Mouse (Mus musculus) left cerebral cortex, postnatal 36 days (tissue): Measurements from ENCODE around the gene Uba7. TPM values are rescaled to one million over a fixed set of nuclear protein-coding genes. Genes with fewer than 3 reads are reported as not detected.

Source experiments
- DNase-seq, 2 experiments: peaks; one replicate each; pipeline ENCODE4 v3.0.0; 2021 to 2022; ENCODE audit warnings: low spot score in 2 of 2, mixed read lengths in 1 of 2
- intact Hi-C: fragments of 180-260 bp; cut with DNase I; formaldehyde crosslinking; loops from one replicate; pipeline ENCODE4 v1.15.1; 2025
- total RNA-seq, 2 experiments: library from RNA; stranded (reverse); gene quantifications; 2 replicates each; pipeline ENCODE4 v1.2.3; 2021

The Uba7 gene
- total RNA-seq, 2 experiments from 2014 or later: 2.4 to 3.9 TPM

DNA sequence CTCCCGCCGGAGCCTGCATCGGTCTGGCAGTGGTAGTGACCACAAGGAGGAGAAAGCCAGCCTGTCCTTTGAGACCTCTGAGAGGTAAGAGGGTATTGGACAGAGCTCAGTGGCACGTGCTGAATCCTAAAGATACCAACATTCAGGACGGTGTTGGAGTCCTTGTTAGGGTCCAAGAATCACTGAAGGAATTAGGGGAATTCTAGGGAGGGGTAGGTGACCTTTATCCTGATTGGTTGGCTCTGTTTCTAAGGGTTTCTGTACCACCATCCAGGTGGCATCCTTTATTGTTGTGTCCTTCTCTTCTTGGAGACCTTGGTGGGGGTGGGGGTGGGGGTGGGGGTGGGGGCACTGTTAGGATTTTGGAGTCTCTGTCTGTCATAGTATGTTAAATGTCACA, 56.8 kb downstream of the Uba7 start:
- intact Hi-C loops: no loop called here

More for the DNA sequence above, 56.8 kb downstream of the Uba7 start:
- no peak for DNase-seq

Other genes with a start within 250 kb of the Uba7 start
- gene Rbm5, start 204.5 kb upstream of the Uba7 start, total RNA-seq: 100 to 1,000 TPM; 109 to 159 TPM
- gene Rbm6, start 102.3 kb upstream of the Uba7 start, total RNA-seq: 10 to 100 TPM; 48.3 to 72.1 TPM
- 10 to 100 TPM; 23.9 to 27.1 TPM for gene Mon1a, start 87.4 kb upstream of the Uba7 start, total RNA-seq
- gene Mst1r, start 68.6 kb upstream of the Uba7 start, total RNA-seq: 1 to 10 TPM in 1 of 2 experiments, under 1 TPM in 1; 0.81 to 2.6 TPM
- gene Actl11, start 47.0 kb upstream of the Uba7 start, total RNA-seq: not detected
- 100 to 1,000 TPM; 353 to 360 TPM for gene Camkv, start 39.8 kb upstream of the Uba7 start, total RNA-seq
- 10 to 100 TPM in 1 of 2 experiments, 1 to 10 TPM in 1; 7.8 to 16.5 TPM for gene Traip, start 25.4 kb upstream of the Uba7 start, total RNA-seq
- gene Gm20661, start 7.6 kb downstream of the Uba7 start, total RNA-seq: not detected
- 1 to 10 TPM; 4.4 to 4.9 TPM for gene Inka1, start 10.4 kb downstream of the Uba7 start, total RNA-seq
- gene Cdhr4, start 17.0 kb downstream of the Uba7 start, total RNA-seq: 1 to 10 TPM in 1 of 2 experiments, under 1 TPM in 1; 0.79 to 1.4 TPM
- gene Gm20662, start 20.8 kb downstream of the Uba7 start, total RNA-seq: 1 to 10 TPM in 1 of 2 experiments, not detected in 1; 2.3 TPM
- 100 to 1,000 TPM; 196 to 205 TPM for gene Ip6k1, start 27.0 kb downstream of the Uba7 start, total RNA-seq
- gene Gmppb, start 73.7 kb downstream of the Uba7 start, total RNA-seq: 10 to 100 TPM; 14.4 to 17.0 TPM
- 1 to 10 TPM; 1.7 to 1.8 TPM for gene Amigo3, start 77.7 kb downstream of the Uba7 start, total RNA-seq
- gene Mst1, start 104.9 kb downstream of the Uba7 start, total RNA-seq: not detected
- 100 to 1,000 TPM in 1 of 2 experiments, 10 to 100 TPM in 1; 77.6 to 107 TPM for gene Rnf123, start 107.8 kb downstream of the Uba7 start, total RNA-seq
- 10 to 100 TPM; 23.9 to 39.4 TPM for gene Apeh, start 119.1 kb downstream of the Uba7 start, total RNA-seq
- 100 to 1,000 TPM; 269 to 307 TPM for gene Bsn, start 214.9 kb downstream of the Uba7 start, total RNA-seq